Mouse (Mus musculus) E14TG2a.4 (cell line): ENCODE measurements around the gene Cnpy2.

Experiments used
- CTCF ChIP-seq: conservative IDR thresholded peaks from 2 replicates; pipeline ENCODE4 v1.5.1; 2014; ENCODE audit warnings: low read length
- NANOG ChIP-seq: IDR thresholded peaks from 2 replicates; pipeline ENCODE4 v1.6.1; 2014; ENCODE audit warnings: borderline replicate concordance, low read length, mixed read lengths
- POU5F1 ChIP-seq: IDR thresholded peaks from 2 replicates; pipeline ENCODE4 v1.6.1; 2014; ENCODE audit warnings: low read length, borderline replicate concordance

DNA sequence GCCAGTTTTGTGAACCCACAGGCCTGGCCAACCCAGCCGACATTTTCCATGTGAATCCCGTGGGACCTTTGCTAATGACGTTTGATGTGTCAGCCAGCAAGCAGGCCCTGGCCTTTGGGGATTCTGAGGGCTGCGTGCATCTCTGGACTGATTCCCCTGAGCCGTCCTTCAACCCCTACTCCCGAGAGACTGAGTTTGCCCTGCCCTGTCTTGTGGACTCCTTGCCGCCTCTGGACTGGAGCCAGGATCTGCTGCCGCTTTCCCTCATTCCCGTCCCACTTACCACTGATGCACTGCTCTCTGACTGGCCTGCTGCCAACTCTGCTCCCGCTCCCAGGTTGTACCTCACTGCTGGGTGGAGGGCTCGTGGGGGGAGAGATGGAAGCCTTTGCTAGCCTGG is 12.1 kb upstream of the Cnpy2 start:
- no peak for TF ChIP-seq CTCF
- no peak for TF ChIP-seq POU5F1
- no peak for TF ChIP-seq NANOG
